Mouse (Mus musculus): Measurements from ENCODE around the gene Cdsn. TPM values are rescaled to one million over a fixed set of nuclear protein-coding genes. Genes with fewer than 3 reads are reported as not detected.
A peak's percentile ranks its signal among the peaks of the same experiment; 100 is the strongest.

Gene Cdsn
- polyA plus RNA-seq, 1 experiment: 28.6 TPM

DNA sequence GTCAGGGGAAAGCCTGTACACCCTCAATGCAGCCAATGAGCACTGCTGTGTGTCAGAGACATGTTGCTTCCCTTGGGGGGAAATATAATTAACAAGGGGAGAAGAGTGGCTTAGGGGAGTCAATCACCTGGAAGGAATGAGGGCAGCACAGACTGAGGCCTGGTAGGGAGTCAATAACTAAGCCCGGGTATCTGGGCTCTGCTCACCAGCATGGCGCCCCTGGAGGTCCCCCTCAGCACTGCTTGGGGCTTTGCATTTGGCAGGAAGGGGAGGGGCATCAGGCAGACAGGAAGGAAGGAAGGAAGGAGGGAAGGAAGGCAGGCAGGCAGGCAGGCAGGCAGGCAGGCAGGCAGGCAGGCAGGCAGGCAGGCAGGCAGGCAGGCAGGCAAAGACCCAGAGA is 4.5 kb upstream of the Cdsn start:
- Histone ChIP-seq H3K27ac (ENCODE audit: insufficient read depth, low read length) (no peak overlapping the region), H3K4me1 (ENCODE audit: control insufficient read depth, insufficient read depth, low read length) (peaks cover 4% of the 10 kb centered on the region), H3K4me3 (ENCODE audit: insufficient read depth, low read length) (no peak overlapping the region)
- TF ChIP-seq CTCF (IDR thresholded peaks at IDR 0.05; ENCODE audit: borderline replicate concordance, insufficient read depth, low read length) (no peak), POLR2A (IDR thresholded peaks at IDR 0.05; ENCODE audit: low read depth, low read length) (no peak)

DNA sequence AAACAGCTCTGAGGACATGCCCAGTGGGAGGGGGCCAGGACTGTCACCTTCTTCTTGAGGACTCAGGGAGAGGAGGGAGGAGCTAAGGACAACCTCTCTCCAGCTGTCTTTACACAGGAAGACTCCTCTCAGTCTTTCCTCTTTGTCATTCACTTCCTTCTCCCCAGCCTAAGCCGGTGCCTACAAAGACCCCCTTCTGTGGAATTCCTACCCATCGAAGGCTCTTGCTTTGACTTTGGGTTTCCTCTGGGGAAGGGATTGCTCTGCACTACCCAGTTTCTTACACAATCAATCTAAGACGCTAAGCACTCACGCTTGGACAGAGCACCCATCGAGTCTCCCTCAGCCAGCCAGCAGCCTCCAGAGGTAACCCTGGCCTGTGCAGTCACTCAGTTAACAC is 3.3 kb upstream of the Cdsn start:
- no peak overlapping the region for H3K4me3 ChIP-seq (ENCODE audit: insufficient read depth, low read length)
- TF ChIP-seq CTCF (IDR thresholded peaks at IDR 0.05; ENCODE audit: borderline replicate concordance, insufficient read depth, low read length) (no peak), POLR2A (IDR thresholded peaks at IDR 0.05; ENCODE audit: low read depth, low read length) (no peak)
- 0 out of 2 replicates have a peak overlapping the region, but pooled peaks have one; percentile 1 for H3K27ac ChIP-seq (ENCODE audit: insufficient read depth, low read length)
- peaks cover 4% of the 10 kb centered on the region for H3K4me1 ChIP-seq (ENCODE audit: control insufficient read depth, insufficient read depth, low read length)

DNA sequence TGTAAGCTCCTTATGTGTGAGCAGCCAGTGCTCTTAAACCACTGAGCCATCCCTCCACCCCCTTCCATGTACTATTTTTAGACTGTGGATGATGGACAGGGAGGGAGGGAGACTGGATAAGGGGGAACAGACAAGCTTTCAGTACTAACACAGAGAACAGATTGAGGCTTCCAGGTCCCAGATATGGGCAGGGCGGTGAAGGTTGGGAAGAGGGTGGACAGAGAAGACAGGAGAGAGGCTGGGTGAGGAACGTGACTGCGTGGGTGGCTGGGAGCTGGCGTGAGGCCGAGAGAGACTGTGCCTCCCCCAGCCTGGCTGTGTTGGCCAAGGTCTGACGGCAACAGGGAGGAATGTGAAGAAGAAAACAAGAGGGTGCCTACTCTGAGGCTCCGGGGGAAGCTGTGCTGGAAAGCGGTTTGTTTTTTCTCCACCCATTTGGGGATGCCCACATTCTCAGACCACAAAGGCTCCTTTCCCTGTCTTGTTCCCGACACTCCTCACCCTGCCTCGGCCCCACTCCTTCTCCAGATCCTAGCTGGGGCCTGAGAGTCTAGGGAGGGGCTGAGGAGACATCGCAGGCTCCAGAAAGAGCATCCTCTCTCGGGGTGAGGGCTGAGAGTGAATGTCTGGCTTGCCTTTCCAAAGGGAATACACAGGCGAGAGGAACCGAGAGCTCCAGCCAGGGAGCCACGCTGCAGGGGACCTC is 2.3 kb upstream of the Cdsn start:
- Histone ChIP-seq H3K4me3 (ENCODE audit: insufficient read depth, low read length) (no peak overlapping the region), H3K4me1 (ENCODE audit: control insufficient read depth, insufficient read depth, low read length) (peaks cover 4% of the 10 kb centered on the region), H3K27ac (ENCODE audit: insufficient read depth, low read length) (peak overlapping the region; percentile 60)
- TF ChIP-seq POLR2A (IDR thresholded peaks at IDR 0.05; ENCODE audit: low read depth, low read length): peak; percentile 34; the same call in 1 of the 2 replicates
- TF ChIP-seq CTCF (IDR thresholded peaks at IDR 0.05; ENCODE audit: borderline replicate concordance, insufficient read depth, low read length): no peak

DNA sequence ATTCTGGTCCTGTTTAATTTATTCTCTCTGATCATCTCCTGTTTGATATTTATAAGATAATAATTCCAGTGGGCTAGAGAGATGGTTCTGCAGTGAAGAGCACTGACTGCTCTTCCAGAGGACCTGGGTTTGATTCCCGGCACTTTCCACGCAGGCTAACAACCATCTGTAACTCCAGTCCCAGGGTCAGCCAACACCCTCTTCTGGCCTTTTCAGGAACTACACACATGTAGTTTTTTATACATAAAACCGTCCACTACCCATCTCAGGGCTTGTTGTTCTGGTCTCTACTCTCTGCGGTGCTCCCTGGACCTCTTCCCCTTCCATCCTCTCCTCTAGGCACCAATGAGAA is 1.8 kb upstream of the Cdsn start:
- TF ChIP-seq CTCF (IDR thresholded peaks at IDR 0.05; ENCODE audit: borderline replicate concordance, insufficient read depth, low read length): no peak
- TF ChIP-seq POLR2A (IDR thresholded peaks at IDR 0.05; ENCODE audit: low read depth, low read length): no peak
- H3K27ac ChIP-seq (ENCODE audit: insufficient read depth, low read length): peak overlapping the region; percentile 60
- no peak overlapping the region for H3K4me3 ChIP-seq (ENCODE audit: insufficient read depth, low read length)
- peaks cover 4% of the 10 kb centered on the region for H3K4me1 ChIP-seq (ENCODE audit: control insufficient read depth, insufficient read depth, low read length)

DNA sequence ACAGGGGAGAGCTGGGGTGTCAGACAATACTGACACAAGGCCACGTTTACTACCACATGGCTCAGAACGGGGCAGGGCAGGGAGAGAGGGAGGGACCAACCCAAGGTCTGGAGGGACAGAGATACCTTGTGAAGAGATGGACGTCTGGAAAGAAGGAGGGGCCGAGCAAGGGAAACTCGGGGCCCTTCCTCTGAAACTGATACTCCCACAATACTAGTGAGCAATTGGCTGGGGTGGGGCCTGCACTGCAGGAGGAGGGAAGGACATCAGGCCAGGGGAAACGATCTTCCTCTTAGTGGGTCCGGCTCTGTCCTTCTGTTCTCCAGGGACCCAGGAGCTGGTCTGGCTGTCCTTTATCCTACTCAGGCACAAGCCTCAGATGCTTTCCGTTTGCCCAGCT is 1.1 kb upstream of the Cdsn start:
- H3K27ac ChIP-seq (ENCODE audit: insufficient read depth, low read length): no peak overlapping the region
- no peak overlapping the region for H3K4me3 ChIP-seq (ENCODE audit: insufficient read depth, low read length)
- peaks cover 4% of the 10 kb centered on the region for H3K4me1 ChIP-seq (ENCODE audit: control insufficient read depth, insufficient read depth, low read length)
- TF ChIP-seq POLR2A (IDR thresholded peaks at IDR 0.05; ENCODE audit: low read depth, low read length) (no peak), CTCF (IDR thresholded peaks at IDR 0.05; ENCODE audit: borderline replicate concordance, insufficient read depth, low read length) (no peak)

DNA sequence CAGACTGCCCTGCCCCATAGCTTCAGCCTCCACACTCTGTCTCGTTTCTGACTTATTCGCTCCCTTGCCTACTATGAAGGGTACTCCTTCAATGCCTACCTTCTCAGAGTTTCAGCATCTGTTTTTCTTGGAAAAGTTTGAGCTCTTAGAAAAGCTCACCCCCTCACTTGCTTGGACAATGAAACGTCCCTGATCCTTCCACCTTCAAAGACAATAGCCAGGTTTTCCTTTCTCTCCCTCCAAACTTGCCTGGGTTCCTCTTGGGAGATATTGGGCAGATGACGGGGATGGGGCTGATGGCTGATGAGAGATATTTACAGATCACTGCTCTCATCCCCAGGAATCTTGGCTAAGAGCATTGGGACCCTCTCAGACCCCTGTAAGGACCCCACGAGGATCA is 2.4 kb downstream of the Cdsn start:
- Histone ChIP-seq H3K27ac (ENCODE audit: insufficient read depth, low read length) (no peak overlapping the region), H3K4me1 (ENCODE audit: control insufficient read depth, insufficient read depth, low read length) (peaks cover 6% of the 10 kb centered on the region), H3K4me3 (ENCODE audit: insufficient read depth, low read length) (no peak overlapping the region)
- no peak for TF ChIP-seq POLR2A (IDR thresholded peaks at IDR 0.05; ENCODE audit: low read depth, low read length)
- no peak for TF ChIP-seq CTCF (IDR thresholded peaks at IDR 0.05; ENCODE audit: borderline replicate concordance, insufficient read depth, low read length)

DNA sequence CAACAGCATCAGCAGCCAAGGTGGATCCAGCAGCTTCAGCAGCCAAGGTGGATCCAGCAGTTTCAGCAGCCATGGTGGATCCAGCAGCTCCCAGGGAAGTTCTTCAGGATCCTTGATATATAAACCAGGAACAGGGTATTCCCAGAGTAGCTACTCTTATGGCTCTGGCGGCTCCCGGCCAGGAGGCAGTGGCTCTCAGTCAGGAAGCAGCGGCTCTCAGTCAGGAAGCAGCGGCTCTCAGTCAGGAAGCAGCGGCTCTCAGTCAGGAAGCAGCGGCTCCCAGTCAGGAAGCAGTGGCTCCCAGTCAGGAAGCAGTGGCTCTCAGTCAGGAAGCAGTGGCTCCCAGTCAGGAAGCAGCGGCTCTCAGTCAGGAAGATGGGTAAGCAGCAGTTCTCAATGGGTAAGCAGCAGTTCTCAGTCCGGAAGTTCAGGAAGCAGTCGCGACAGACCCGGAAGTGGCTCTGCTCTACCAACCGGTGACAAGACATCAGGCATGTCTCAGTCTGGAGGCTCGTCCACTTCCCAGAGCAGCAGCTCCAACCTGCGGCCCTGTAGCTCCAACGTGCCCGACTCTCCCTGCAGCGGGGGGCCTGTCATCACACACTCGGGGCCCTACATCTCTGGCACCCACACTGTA is 3.0 kb downstream of the Cdsn start:
- H3K4me3 ChIP-seq (ENCODE audit: insufficient read depth, low read length): no peak overlapping the region
- TF ChIP-seq CTCF (IDR thresholded peaks at IDR 0.05; ENCODE audit: borderline replicate concordance, insufficient read depth, low read length) (no peak), POLR2A (IDR thresholded peaks at IDR 0.05; ENCODE audit: low read depth, low read length) (no peak)
- H3K4me1 ChIP-seq (ENCODE audit: control insufficient read depth, insufficient read depth, low read length): peaks cover 6% of the 10 kb centered on the region
- H3K27ac ChIP-seq (ENCODE audit: insufficient read depth, low read length): no peak overlapping the region

DNA sequence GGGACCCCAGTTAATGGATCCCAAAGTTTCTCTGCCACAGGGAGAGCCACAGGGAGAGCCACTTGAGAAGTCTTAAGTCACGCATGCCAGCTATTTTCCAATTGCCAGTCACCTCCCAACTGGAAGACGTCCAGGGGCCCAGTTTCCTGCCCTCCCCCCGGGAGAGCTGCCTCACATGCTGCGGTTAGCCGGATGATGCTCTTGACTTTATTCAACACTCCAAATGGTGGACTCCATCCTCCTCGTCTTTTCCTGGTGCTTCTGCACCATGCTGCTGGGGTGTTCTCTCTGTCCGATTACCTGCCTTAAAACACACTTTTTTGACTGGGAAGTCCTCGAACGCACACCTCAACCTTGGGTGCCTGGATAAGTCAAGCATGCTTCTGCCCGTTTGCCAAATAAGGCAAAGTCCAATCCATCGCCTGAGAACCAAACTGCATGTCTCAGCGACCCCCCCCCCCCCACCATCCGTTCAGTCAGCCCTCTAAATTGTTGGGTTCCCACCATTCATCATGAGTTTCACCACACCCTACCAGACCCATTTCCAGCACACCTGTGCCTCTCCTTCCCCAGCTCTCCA is 4.3 kb downstream of the Cdsn start:
- Histone ChIP-seq H3K27ac (ENCODE audit: insufficient read depth, low read length) (peak overlapping the region; percentile 77; the same call in 1 of the 2 replicates), H3K4me3 (ENCODE audit: insufficient read depth, low read length) (no peak overlapping the region), H3K4me1 (ENCODE audit: control insufficient read depth, insufficient read depth, low read length) (peaks cover 3% of the 10 kb centered on the region)
- TF ChIP-seq CTCF (IDR thresholded peaks at IDR 0.05; ENCODE audit: borderline replicate concordance, insufficient read depth, low read length) (no peak), POLR2A (IDR thresholded peaks at IDR 0.05; ENCODE audit: low read depth, low read length) (no peak)

DNA sequence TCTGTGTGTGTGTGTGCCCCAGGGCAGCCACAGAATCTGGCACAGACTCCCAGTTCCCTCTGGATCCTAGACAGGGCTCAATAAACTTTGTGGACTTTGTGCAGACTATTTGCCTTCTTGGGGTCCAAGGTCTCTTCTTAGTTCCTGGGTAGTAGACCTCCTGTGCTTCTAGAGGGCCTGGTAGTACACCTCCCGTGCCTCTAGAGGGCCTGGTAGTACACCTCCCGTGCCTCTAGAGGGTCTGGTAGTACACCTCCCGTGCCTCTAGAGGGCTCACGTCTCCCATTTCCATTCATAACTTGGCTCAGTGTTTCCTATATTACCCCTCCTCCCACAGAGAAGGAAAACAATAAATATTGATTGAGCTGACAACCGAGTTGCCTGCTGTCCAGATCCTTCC is 4.9 kb downstream of the Cdsn start:
- peak overlapping the region; percentile 77 for H3K27ac ChIP-seq (ENCODE audit: insufficient read depth, low read length)
- peaks cover 3% of the 10 kb centered on the region; the same call in 1 of the 2 replicates for H3K4me1 ChIP-seq (ENCODE audit: control insufficient read depth, insufficient read depth, low read length)
- H3K4me3 ChIP-seq (ENCODE audit: insufficient read depth, low read length): no peak overlapping the region
- TF ChIP-seq POLR2A (IDR thresholded peaks at IDR 0.05; ENCODE audit: low read depth, low read length) (no peak), CTCF (IDR thresholded peaks at IDR 0.05; ENCODE audit: borderline replicate concordance, insufficient read depth, low read length) (peak; percentile 59; the same call in 1 of the 2 replicates)

DNA sequence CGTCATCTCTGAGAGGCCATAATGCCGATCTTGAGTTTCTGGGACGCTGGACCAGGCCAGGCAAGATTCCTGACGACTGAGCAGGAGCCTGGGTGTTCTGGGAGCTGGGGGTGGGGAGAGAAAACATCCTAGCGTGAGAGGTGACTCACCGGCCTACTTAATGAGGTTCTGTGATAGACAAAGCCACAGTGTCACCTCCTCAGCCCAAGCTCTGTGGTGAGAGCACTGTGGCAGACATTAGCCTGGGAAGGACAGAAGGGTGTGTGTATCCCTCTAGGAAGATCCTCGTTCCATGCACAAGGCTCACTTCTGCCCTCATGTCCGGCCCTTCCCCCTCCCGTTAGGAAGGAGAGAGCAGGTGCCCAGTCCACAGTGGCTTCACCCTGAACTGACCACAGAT is 5.4 kb downstream of the Cdsn start:
- no peak overlapping the region for H3K4me3 ChIP-seq (ENCODE audit: insufficient read depth, low read length)
- H3K27ac ChIP-seq (ENCODE audit: insufficient read depth, low read length): peak overlapping the region; percentile 77
- peaks cover 3% of the 10 kb centered on the region; the same call in 1 of the 2 replicates for H3K4me1 ChIP-seq (ENCODE audit: control insufficient read depth, insufficient read depth, low read length)
- TF ChIP-seq CTCF (IDR thresholded peaks at IDR 0.05; ENCODE audit: borderline replicate concordance, insufficient read depth, low read length) (no peak), POLR2A (IDR thresholded peaks at IDR 0.05; ENCODE audit: low read depth, low read length) (no peak)

Data from embryonic fibroblast, embryonic 13.5 days (primary cell).